Mouse (Mus musculus) stomach, postnatal 0 days (tissue): Measurements from ENCODE around the gene Wdr35. TPM values are rescaled to one million over a fixed set of nuclear protein-coding genes. Genes with fewer than 3 reads are reported as not detected.

ENCODE experiments used
- ATAC-seq: fragments of 200-750 bp; cut with Nextera tagmentation; 2 replicates; pipeline ENCODE4 v1.8.0; 2017; ENCODE audit not compliant: low FRiP score, low TSS enrichment
- DNase-seq: peaks from one replicate; pipeline ENCODE4 v3.0.0-alpha.2; 2016; ENCODE audit warnings: low spot score
- H3K27ac ChIP-seq: fragments of 300-500 bp; sonication (generic); replicated peaks from 2 replicates; pipeline ENCODE4 v1.5.1; 2014; ENCODE audit warnings: mild to moderate bottlenecking, control low read depth
- H3K27me3 ChIP-seq: fragments of 300-500 bp; sonication (generic); 2 replicates; pipeline ENCODE4 v1.6.1; 2014; ENCODE audit warnings: low read length; ENCODE audit not compliant: control insufficient read depth, insufficient read depth
- H3K36me3 ChIP-seq: fragments of 300-500 bp; sonication (generic); 2 replicates; pipeline ENCODE4 v1.6.1; 2014; ENCODE audit warnings: low read length, mixed read lengths; ENCODE audit not compliant: control insufficient read depth, insufficient read depth
- H3K4me1 ChIP-seq: fragments of 300-500 bp; sonication (generic); replicated peaks from 2 replicates; pipeline ENCODE4 v1.6.1; 2014; ENCODE audit warnings: antibody characterized with exemption; ENCODE audit not compliant: control insufficient read depth, insufficient read depth
- H3K4me2 ChIP-seq: fragments of 300-500 bp; sonication (generic); replicated peaks from 2 replicates; pipeline ENCODE4 v1.6.1; 2014; ENCODE audit warnings: low read depth, mild to moderate bottlenecking, control low read depth, moderate library complexity
- H3K4me3 ChIP-seq: fragments of 300-500 bp; sonication (generic); 2 replicates; pipeline ENCODE4 v1.5.1; 2014; ENCODE audit warnings: low read depth, low read length, control low read depth
- H3K9ac ChIP-seq: fragments of 300-500 bp; sonication (generic); 2 replicates; pipeline ENCODE4 v1.6.1; 2014; ENCODE audit warnings: mild to moderate bottlenecking, low read length, control low read depth, mixed read lengths
- H3K9me3 ChIP-seq: fragments of 300-500 bp; sonication (generic); 2 replicates; pipeline ENCODE4 v1.6.1; 2016; ENCODE audit warnings: low read length; ENCODE audit not compliant: control insufficient read depth
- CTCF ChIP-seq: IDR thresholded peaks from 2 replicates; pipeline ENCODE4 v1.5.1; 2016; ENCODE audit warnings: antibody characterized with exemption, low read depth, mild to moderate bottlenecking, moderate library complexity
- EP300 ChIP-seq: optimal IDR thresholded peaks from 2 replicates; pipeline ENCODE3; 2016; ENCODE audit warnings: antibody characterized with exemption
- WGBS: fragments of 180-500 bp; shearing (Covaris S2); extraction: QIAGEN DNeasy Blood & Tissue Kit; methylation state at CpG from one replicate; pipeline ENCODE4 v1.1.7; 2014; 5-methylcytosine and 5-hydroxymethylcytosine counted together
- polyA plus RNA-seq: library from polyadenylated mRNA; unstranded; fragments of >200 nt; fragmentation: Nextera tagmentation; extraction: Ambion mirVana; gene quantifications from 2 replicates; pipeline ENCODE4 v1.2.1, GENCODE M21; 2015

Wdr35 gene
- polyA plus RNA-seq, 1 experiment from 2014 or later: 4.8 TPM

GRCm38 (mm10) chr12:9046674-9047073, 73.0 kb downstream of the Wdr35 start:
- Histone ChIP-seq H3K27me3 (no peaks in the 10 kb centered on the region), H3K4me3 (no peak overlapping the region), H3K4me1 (no peaks in the 10 kb centered on the region), H3K36me3 (no peaks in the 10 kb centered on the region), H3K9ac (no peak overlapping the region), H3K4me2 (no peak overlapping the region), H3K27ac (no peak overlapping the region), H3K9me3 (no peaks in the 10 kb centered on the region)
- no peak for ATAC-seq
- no peak for DNase-seq
- 80% methylated on average over 4 of the region's 4 CpGs for WGBS
- TF ChIP-seq EP300 (no peak), CTCF (no peak)

DNA sequence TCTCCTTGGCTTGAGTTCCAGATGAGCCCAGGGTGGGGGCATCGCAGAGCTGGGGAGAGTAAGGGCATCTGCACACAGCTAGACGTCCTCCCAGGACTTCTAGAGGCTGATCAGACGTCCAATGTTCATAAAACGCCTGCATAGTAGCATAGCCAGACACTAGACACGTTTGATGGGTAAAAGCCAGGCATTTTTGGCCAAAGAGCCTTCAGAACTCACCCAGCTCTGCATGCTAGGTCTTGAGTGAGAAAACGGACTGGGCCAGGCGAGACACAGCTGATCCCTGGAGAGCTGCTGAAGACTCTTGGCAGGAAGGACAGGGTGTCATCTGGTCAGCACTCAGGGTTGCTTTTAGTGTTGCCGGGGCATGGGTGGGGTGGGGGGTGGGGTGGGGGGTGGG, 74.4 kb downstream of the Wdr35 start:
- 54% methylated on average over 8 of the region's 8 CpGs for WGBS
- TF ChIP-seq CTCF (no peak), EP300 (no peak)
- ATAC-seq (no peak), DNase-seq (no peak)
- Histone ChIP-seq H3K9ac (no peak overlapping the region), H3K4me3 (no peak overlapping the region), H3K36me3 (no peaks in the 10 kb centered on the region), H3K4me2 (no peak overlapping the region), H3K9me3 (no peaks in the 10 kb centered on the region), H3K4me1 (no peaks in the 10 kb centered on the region), H3K27me3 (no peaks in the 10 kb centered on the region), H3K27ac (no peak overlapping the region)

DNA sequence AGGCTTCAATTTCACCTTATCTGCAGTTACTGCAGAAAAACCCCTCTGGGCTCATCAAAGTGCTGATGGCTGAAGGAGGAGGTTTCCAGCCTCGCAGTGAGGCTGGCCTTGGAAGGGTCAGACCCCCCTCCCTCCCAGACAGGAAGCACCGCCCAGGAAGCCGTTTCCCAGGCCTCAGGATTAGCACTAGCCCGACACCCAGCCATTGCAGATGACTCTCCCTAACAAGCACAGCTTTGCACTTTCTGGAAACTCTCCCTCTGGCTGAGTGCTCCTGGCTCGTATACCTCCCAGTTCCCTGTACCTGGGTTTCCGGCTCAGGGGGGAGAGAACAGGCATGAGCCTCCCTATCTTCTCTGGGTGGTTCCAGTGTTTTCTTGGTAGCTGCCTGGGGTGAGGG, 77.1 kb downstream of the Wdr35 start:
- no peaks in the 10 kb centered on the region for H3K27me3 ChIP-seq
- no peaks in the 10 kb centered on the region for H3K36me3 ChIP-seq
- no peak for DNase-seq
- no peak for TF ChIP-seq EP300
- TF ChIP-seq CTCF: no peak
- WGBS: 38% methylated on average over 6 of the region's 6 CpGs
- ATAC-seq: no peak
- no peak overlapping the region for H3K9ac ChIP-seq
- H3K4me3 ChIP-seq: no peak overlapping the region
- no peaks in the 10 kb centered on the region for H3K4me1 ChIP-seq
- no peak overlapping the region for H3K4me2 ChIP-seq
- H3K9me3 ChIP-seq: no peaks in the 10 kb centered on the region
- no peak overlapping the region for H3K27ac ChIP-seq

- H3K4me1 ChIP-seq: no peaks in the 10 kb centered on the region
- no peak overlapping the region for H3K27ac ChIP-seq
- ATAC-seq (peak; percentile 73), DNase-seq (peak; percentile 82)
- H3K9me3 ChIP-seq: no peaks in the 10 kb centered on the region
- WGBS: 61% methylated on average over 8 of the region's 8 CpGs
- H3K36me3 ChIP-seq: no peaks in the 10 kb centered on the region
- no peak overlapping the region for H3K4me2 ChIP-seq
- no peak overlapping the region for H3K9ac ChIP-seq
- TF ChIP-seq CTCF (peak; percentile 99), EP300 (no peak)
- no peak overlapping the region for H3K4me3 ChIP-seq
- H3K27me3 ChIP-seq: no peaks in the 10 kb centered on the region
These were observed 78.6 kb downstream of the Wdr35 start for GRCm38 (mm10) chr12:9052075-9052829.

DNA sequence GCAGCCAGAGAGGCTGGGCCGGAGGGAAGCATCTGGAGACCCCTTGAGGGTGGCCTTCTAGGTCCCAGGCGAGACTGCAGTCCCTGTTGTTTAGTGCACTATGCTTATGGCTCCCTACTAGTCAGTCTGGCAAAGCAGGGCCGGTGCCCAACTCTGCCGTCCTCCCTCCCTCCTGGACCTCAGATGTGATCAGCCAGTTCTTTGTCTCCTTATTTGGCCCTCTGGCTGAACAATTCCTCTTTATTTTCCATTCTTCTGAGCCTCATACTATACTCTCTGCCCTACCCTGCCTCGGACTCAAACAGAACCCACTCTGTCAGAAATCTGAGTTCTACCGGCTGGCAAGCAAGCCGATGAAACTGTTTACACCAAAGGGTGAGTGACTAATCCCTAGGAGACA, 79.7 kb downstream of the Wdr35 start:
- Histone ChIP-seq H3K36me3 (no peaks in the 10 kb centered on the region), H3K9me3 (no peaks in the 10 kb centered on the region), H3K9ac (no peak overlapping the region), H3K4me2 (no peak overlapping the region), H3K4me1 (no peaks in the 10 kb centered on the region), H3K27ac (no peak overlapping the region), H3K4me3 (no peak overlapping the region), H3K27me3 (no peaks in the 10 kb centered on the region)
- ATAC-seq (no peak), DNase-seq (no peak)
- 53% methylated on average over 7 of the region's 7 CpGs for WGBS
- TF ChIP-seq EP300: no peak
- TF ChIP-seq CTCF: no peak

- H3K4me3 ChIP-seq: no peak overlapping the region
- no peaks in the 10 kb centered on the region for H3K36me3 ChIP-seq
- DNase-seq: no peak
- H3K9ac ChIP-seq: no peak overlapping the region
- no peaks in the 10 kb centered on the region for H3K9me3 ChIP-seq
- H3K27ac ChIP-seq: no peak overlapping the region
- 81% methylated on average over 2 of the region's 2 CpGs for WGBS
- no peak overlapping the region for H3K4me2 ChIP-seq
- no peaks in the 10 kb centered on the region for H3K27me3 ChIP-seq
- ATAC-seq: no peak
- TF ChIP-seq CTCF (no peak), EP300 (no peak)
- no peaks in the 10 kb centered on the region for H3K4me1 ChIP-seq
These were observed 80.3 kb downstream of the Wdr35 start for GRCm38 (mm10) chr12:9054012-9054411.
